Mouse (Mus musculus): Measurements from ENCODE around the gene 9430097D07Rik.
A peak's percentile ranks its signal among the peaks of the same experiment; 100 is the strongest.

9430097D07Rik gene

GRCm38 (mm10) chr2:32559570-32559969 lies 15.9 kb downstream of the 9430097D07Rik start:
- no peak for DNase-seq (ENCODE audit: low spot score)

- DNase-seq (ENCODE audit: low spot score): no peak
Measured at GRCm38 (mm10) chr2:32556019-32556418, 19.5 kb downstream of the 9430097D07Rik start.

- no peak for DNase-seq (ENCODE audit: low spot score)
Measured at GRCm38 (mm10) chr2:32555484-32555883, 20.0 kb downstream of the 9430097D07Rik start.

- no peak for DNase-seq (ENCODE audit: low spot score)
Measured at GRCm38 (mm10) chr2:32553592-32554148, 21.8 kb downstream of the 9430097D07Rik start.

- no peak for DNase-seq (ENCODE audit: low spot score)
Measured at GRCm38 (mm10) chr2:32551236-32551635, 24.2 kb downstream of the 9430097D07Rik start.

GRCm38 (mm10) chr2:32549764-32550163 lies 25.7 kb downstream of the 9430097D07Rik start:
- peak; percentile 48 for DNase-seq (ENCODE audit: low spot score)

- DNase-seq (ENCODE audit: low spot score): no peak
Measured at GRCm38 (mm10) chr2:32549171-32549570, 26.3 kb downstream of the 9430097D07Rik start.

GRCm38 (mm10) chr2:32547964-32548739 lies 27.3 kb downstream of the 9430097D07Rik start:
- no peak for DNase-seq (ENCODE audit: low spot score)

- no peak for DNase-seq (ENCODE audit: low spot score)
Measured at GRCm38 (mm10) chr2:32547380-32547779, 28.1 kb downstream of the 9430097D07Rik start.

- DNase-seq (ENCODE audit: low spot score): no peak
Measured at GRCm38 (mm10) chr2:32546951-32547350, 28.5 kb downstream of the 9430097D07Rik start.

- no peak for DNase-seq (ENCODE audit: low spot score)
Measured at GRCm38 (mm10) chr2:32543031-32543449, 32.4 kb downstream of the 9430097D07Rik start.

GRCm38 (mm10) chr2:32541986-32542573 lies 33.4 kb downstream of the 9430097D07Rik start:
- no peak for DNase-seq (ENCODE audit: low spot score)

GRCm38 (mm10) chr2:32541333-32541908 lies 34.1 kb downstream of the 9430097D07Rik start:
- no peak for DNase-seq (ENCODE audit: low spot score)

GRCm38 (mm10) chr2:32539452-32539981 lies 36.0 kb downstream of the 9430097D07Rik start:
- DNase-seq (ENCODE audit: low spot score): no peak

GRCm38 (mm10) chr2:32538461-32538860 lies 37.0 kb downstream of the 9430097D07Rik start:
- DNase-seq (ENCODE audit: low spot score): no peak

- DNase-seq (ENCODE audit: low spot score): no peak
Measured at GRCm38 (mm10) chr2:32537941-32538340, 37.5 kb downstream of the 9430097D07Rik start.

GRCm38 (mm10) chr2:32537360-32537905 lies 38.1 kb downstream of the 9430097D07Rik start:
- DNase-seq (ENCODE audit: low spot score): no peak

- peak; percentile 25 for DNase-seq (ENCODE audit: low spot score)
Measured at GRCm38 (mm10) chr2:32536634-32537359, 38.7 kb downstream of the 9430097D07Rik start.

GRCm38 (mm10) chr2:32536086-32536633 lies 39.3 kb downstream of the 9430097D07Rik start:
- DNase-seq (ENCODE audit: low spot score): no peak

- DNase-seq (ENCODE audit: low spot score): peak; percentile 42
Measured at GRCm38 (mm10) chr2:32535501-32535991, 39.9 kb downstream of the 9430097D07Rik start.

All from ovary, postnatal 10 days (tissue).